Mouse (Mus musculus) liver, adult 10 weeks (tissue): ENCODE results near the gene Saa4. TPM values are rescaled to one million over a fixed set of nuclear protein-coding genes. Genes with fewer than 3 reads are reported as not detected.

Experiments used
- polyA plus RNA-seq: library from polyadenylated mRNA; stranded (reverse); fragments of 350-450 nt; fragmentation: Illumina TruSeq; extraction: RNeasy Lipid Tissue Mini Kit (QIAGEN cat#74804); gene quantifications from one replicate; pipeline ENCODE4 v1.2.3, GENCODE M21; 2014; ENCODE audit warnings: low read depth, low replicate concordance

Gene Saa4
- 131 TPM for polyA plus RNA-seq

DNA sequence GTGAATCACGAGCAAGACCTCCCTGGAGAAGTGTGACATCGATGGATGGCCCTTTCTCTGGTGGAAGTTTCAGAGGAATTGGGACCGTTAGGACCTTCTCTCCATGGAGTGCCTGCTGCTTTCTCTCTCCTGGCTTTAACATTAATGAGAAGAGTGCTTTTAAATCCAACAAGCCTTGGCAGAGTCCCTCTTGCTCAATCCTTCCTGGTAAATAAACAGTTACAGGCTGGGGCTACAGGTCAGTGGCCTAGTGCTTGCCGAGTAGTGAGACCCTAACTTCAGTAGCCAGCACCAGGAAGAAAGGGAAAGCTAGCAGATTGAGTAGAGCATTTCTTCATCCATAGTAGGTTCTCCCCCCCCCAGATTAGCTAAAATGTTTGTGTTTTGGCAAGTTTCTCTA lies at the start of gene Saa4:
TSS of gene Saa4 (minus strand) at position 146 of the 400 bp plus-strand sequence.

DNA sequence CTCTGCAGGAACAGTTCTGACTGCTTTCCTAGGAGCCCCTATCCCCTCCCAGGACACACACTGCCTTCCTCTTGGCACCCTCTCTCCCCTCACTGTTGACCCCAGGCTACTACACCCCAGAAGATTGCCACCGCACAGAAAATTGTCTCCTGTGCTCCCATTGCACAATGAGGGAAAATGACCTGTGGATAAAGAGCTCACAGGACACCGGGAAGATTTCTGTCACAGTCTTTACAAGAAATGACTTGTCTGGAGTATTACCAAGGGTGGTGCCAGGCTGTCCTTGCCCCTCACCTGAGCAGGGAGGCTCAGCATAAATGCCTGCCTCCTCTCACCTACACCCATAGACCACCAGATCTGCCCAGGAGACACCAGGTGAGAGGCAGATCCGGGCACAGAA lies 19.1 kb upstream of the Saa4 start, which contains the start of gene Saa2:
TSS of gene Saa2 (plus strand) at position 301 of the 400 bp plus-strand sequence.

GRCm38 (mm10) chr7:46742880-46743279 lies 10.5 kb upstream of the Saa4 start, which contains the start of gene Saa1:
Gene Saa1 (minus strand): TSS chr7:46742980.

DNA sequence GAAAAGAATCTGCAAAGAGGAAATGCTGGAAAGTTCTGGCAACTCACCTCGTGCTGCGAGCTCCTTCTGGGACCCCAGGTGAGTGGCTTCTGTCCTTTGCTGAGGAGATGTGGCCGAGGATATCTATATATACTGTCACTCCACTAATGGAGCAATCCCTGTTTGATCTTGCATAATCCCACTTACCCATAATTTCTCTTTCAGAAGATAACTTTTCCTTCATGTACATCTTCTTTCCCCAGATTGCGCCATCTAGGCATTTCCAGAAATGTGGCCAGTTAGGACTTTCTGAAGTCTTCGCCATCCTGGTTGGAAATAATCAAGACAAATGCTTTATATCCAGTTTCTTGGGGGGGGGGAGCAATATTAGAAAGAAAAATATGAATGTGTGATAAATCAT lies 16.8 kb downstream of the Saa4 start, which contains the start of gene Saa3:
TSS of gene Saa3 (minus strand) at position 101 of the 400 bp plus-strand sequence.

GRCm38 (mm10) chr7:46710390-46710844 lies 22.0 kb downstream of the Saa4 start, which contains the start of gene Saal1:
Gene Saal1 (minus strand): TSS chr7:46710680.

Other genes starting within 250 kb of the Saa4 start
- gene Sergef, start 92.8 kb downstream of the Saa4 start, polyA plus RNA-seq, result 0.53 TPM
- gene Tph1, start 60.1 kb downstream of the Saa4 start, polyA plus RNA-seq, result not detected
- gene Saal1, start 21.9 kb downstream of the Saa4 start, polyA plus RNA-seq, result 1.7 TPM
- gene Saa3, start 16.9 kb downstream of the Saa4 start, polyA plus RNA-seq, result 2.5 TPM
- gene Saa1, start 10.4 kb upstream of the Saa4 start, polyA plus RNA-seq, result 34.8 TPM
- gene Saa2, start 19.2 kb upstream of the Saa4 start, polyA plus RNA-seq, result 15.8 TPM
- gene Hps5, start 63.5 kb upstream of the Saa4 start, polyA plus RNA-seq, result 10.3 TPM
- gene Gtf2h1, start 63.5 kb upstream of the Saa4 start, polyA plus RNA-seq, result 45.7 TPM
- gene Ldha, start 108.9 kb upstream of the Saa4 start, polyA plus RNA-seq, result 219 TPM
- not detected for gene Ldhc, start 128.6 kb upstream of the Saa4 start, polyA plus RNA-seq
- 126 TPM for gene Tsg101, start 187.4 kb upstream of the Saa4 start, polyA plus RNA-seq
- gene Uevld, start 225.9 kb upstream of the Saa4 start, polyA plus RNA-seq, result 13.9 TPM